Mouse (Mus musculus) spleen, postnatal 36 days (tissue): ENCODE measurements at regions not wholly inside any gene's neighbourhood (a gene's known extent, or its start where the extent isn't known, plus 50 kb on each side); places are given as distances from the start of the nearest gene placed in this dataset.
"Not testable (repeated sequence)": the region's sequence is repeated elsewhere in the genome, so short reads cannot be mapped to it uniquely, and the experiment has no call there.

Experiments used
- DNase-seq, 2 experiments: peaks; one replicate each; pipeline ENCODE4 v3.0.0; 2022; ENCODE audit warnings: low spot score in 2 of 2, mixed read lengths in 1 of 2

DNA sequence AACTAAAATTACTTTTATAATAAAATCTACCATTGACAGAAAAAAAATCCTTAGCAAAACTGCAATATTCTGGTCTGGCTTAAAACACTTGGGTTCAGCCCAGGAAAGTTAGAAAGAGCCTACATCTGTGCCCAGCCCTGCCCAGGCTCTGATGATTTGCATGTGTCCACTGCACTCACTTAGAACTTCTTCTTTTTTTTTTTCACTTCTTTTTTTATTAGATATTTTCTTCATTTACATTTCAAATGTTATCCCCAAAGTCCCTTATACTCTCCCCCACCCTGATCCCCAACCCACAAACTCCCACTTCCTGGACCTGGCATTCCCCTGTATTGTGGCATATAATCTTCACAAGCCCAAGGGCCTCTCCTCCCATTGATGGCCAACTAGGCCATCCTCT, 1601.0 kb upstream of the Tacstd2 start:
- DNase-seq: peak; percentile 47 to 50

DNA sequence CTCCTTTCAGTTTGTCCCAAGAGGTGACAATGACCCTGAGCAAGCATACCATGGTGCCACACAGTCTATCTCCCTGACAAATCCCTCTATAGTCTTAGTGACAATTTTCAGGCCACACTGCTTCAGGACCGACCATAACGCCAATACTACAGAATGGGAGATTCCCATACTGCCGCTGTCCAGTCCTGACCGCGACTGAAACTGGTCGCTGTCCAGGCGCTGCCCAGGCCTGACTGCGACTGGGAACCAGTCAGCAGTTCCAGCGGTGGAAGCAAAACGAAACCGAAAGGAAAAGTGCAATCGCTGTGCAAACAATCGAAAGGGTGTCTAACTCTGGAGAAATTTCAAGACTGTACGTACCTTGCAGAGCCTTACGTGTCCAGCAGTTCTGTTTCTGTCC, 1590.1 kb upstream of the Tacstd2 start:
- not testable (repeated sequence) for DNase-seq

DNA sequence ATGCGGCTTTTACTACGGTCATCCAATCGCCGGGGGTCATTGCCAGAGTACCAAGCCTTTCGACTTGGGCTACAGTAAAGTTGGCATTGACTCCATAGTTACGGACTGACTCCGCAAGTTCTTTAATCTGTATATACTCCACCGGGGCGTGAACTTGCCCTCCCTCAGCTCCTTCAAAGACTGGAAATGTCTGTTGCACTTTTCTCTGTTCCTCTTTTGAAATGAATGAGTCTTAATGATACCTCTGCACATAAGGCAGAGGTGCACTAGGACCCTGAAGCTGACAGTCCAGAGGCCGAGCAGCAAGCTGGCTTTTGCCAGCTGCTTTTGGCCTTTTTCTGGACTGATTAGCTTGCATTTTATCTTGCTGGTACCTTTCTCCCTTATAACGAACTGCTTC, 1589.2 kb upstream of the Tacstd2 start:
- peak; percentile 14 to 22 for DNase-seq

DNA sequence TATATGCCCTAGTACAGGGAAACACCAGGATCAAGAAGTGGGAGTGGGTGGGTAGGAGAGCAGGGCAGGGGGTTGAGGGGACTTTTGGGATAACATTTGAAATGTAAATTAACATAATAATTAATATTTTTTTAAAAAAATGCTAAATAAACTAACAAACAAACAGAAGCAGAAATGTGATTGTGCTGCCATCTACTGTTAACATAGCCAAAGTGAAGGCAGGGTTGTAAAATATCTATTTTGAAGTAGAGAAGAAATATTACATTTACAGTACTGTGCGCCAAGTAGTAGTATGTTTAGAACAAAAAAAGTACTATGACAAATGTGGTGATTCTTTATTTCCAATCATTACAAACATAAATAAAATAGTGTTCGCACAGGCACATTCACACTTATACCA, 1577.7 kb upstream of the Tacstd2 start:
- DNase-seq: not testable (repeated sequence)

DNA sequence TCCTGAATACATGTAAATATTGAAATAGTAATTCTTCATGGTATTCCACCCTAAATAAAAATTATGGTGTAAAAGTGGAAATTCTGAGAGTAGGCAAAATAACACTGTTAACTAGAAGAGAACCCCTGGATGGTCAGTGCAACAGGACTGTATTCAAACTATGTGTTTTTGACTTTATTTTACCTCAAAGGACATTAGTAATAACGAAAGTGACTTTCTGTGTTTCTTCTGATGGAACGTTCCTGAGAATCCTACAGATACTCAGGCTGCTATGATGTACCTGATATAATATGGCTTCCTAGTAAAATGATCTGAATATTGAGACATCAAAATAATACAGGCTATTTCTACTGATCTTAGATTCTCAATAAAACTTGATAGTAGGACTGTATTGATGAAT, 1528.3 kb upstream of the Tacstd2 start:
- DNase-seq: no peak

DNA sequence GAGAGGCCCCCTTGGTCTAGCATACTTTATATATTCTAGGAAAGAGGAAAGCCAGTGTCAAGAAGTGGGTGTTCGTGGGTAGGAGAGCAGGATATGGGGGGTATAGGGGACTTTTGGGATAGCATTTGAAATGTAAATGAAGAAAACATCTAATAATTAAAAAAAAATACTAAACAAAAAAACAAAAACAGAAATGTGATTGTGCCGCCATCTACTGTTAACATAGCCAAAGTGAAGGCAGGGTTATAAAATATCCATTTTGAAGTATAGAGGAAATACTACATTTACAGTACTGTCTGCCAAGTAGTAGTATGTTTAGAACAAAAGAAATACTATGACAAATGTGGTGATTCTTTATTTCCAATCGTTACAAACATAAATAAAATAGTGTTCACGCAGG, 1509.8 kb upstream of the Tacstd2 start:
- no peak for DNase-seq
